Mouse (Mus musculus) right cerebral cortex, postnatal 25 days (tissue): Measurements from ENCODE around the gene Lmo2.
"Not testable (repeated sequence)": the region's sequence is repeated elsewhere in the genome, so short reads cannot be mapped to it uniquely, and the experiment has no call there.

Experiments
- DNase-seq: peaks from one replicate; pipeline ENCODE4 v3.0.0; 2022

Lmo2 gene

GRCm38 (mm10) chr2:103983146-103983545 is 25.4 kb downstream of the Lmo2 start:
- DNase-seq: no peak

GRCm38 (mm10) chr2:103987595-103987994 is 29.8 kb downstream of the Lmo2 start:
- not testable (repeated sequence) for DNase-seq

- DNase-seq: no peak
These were observed 31.9 kb downstream of the Lmo2 start for GRCm38 (mm10) chr2:103989724-103990123.

GRCm38 (mm10) chr2:103991303-103991702 is 33.5 kb downstream of the Lmo2 start:
- no peak for DNase-seq

- DNase-seq: no peak
These were observed 34.4 kb downstream of the Lmo2 start for GRCm38 (mm10) chr2:103992162-103992561.

GRCm38 (mm10) chr2:103992618-103993332 is 35.0 kb downstream of the Lmo2 start:
- DNase-seq: no peak

DNA sequence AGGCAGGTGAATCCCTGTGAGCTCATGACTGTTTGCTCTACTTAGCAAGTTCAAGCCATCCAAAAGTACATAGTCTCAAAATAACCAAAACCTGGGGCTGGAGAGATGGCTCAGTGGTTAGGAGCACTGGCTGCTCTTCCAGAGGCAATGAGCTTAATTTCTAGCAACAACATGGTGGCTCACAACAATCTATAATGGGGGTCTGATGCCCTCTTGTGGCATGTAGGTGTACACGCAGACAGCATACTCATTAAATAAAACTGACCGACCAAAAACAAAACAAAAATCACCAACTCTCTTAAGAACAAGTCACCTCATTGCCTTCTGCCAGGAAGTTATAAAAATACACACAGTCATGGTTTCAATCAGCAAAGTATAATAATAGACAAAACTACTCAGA is 43.3 kb downstream of the Lmo2 start:
- no peak for DNase-seq

- no peak for DNase-seq
These were observed 44.1 kb downstream of the Lmo2 start for GRCm38 (mm10) chr2:104001861-104002260.

DNA sequence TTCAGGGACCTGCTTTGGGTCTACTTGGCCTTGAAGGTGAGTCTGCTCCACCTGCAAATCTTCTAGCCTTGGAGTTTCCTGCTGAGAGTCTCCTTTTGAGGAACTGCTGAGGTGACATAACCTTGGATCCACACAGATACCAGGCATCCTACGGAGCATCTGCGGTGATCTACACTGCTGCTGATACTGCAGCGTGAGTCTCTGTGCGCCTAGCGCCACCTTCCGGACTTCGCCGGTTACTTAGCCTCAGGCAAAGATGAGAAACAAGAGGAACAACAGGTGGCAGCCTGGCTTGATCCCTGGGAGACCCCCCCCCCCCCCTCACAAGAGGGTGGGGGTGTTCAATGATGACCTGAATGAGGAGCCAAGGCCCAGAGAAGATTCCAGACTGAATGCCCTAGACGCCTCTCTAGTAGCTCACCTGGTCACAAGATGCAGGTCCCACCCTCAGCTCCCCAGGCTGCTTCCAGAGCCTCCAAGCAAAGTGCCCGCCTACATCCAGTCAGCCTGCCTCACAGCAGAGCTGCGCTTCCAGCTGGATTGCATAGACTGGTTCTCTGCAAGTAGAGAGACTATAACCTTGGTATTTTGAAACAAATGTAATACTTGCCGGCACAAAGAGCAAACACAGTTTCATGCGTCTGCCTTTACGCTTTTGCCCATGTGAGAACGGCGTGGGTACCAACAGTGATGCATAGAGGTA is 45.1 kb downstream of the Lmo2 start:
- DNase-seq: peak; percentile 63

GRCm38 (mm10) chr2:104007793-104008519 is 50.2 kb downstream of the Lmo2 start:
- DNase-seq: no peak

GRCm38 (mm10) chr2:104008853-104009252 is 51.1 kb downstream of the Lmo2 start:
- not testable (repeated sequence) for DNase-seq

DNA sequence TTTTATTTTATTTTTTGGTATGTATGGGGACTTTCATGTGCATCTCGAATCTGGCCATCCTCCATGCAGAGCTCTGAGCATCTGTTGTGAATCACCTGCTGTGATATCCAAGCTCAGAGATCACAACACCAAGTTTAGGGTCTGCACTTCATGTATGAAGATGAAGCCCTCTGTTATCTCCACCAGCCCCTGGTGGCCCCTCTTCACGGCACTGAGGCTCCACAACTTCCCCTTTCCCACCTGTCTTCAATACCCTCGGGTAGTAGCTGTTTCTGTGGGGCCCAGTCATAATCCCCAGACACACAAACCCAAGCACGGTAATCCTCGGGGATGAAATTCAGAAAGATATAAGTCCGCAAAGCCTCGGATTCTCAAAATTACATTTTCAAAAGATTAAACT is 65.3 kb downstream of the Lmo2 start:
- DNase-seq: no peak

- DNase-seq: no peak
These were observed 66.9 kb downstream of the Lmo2 start for GRCm38 (mm10) chr2:104024656-104025055.

DNA sequence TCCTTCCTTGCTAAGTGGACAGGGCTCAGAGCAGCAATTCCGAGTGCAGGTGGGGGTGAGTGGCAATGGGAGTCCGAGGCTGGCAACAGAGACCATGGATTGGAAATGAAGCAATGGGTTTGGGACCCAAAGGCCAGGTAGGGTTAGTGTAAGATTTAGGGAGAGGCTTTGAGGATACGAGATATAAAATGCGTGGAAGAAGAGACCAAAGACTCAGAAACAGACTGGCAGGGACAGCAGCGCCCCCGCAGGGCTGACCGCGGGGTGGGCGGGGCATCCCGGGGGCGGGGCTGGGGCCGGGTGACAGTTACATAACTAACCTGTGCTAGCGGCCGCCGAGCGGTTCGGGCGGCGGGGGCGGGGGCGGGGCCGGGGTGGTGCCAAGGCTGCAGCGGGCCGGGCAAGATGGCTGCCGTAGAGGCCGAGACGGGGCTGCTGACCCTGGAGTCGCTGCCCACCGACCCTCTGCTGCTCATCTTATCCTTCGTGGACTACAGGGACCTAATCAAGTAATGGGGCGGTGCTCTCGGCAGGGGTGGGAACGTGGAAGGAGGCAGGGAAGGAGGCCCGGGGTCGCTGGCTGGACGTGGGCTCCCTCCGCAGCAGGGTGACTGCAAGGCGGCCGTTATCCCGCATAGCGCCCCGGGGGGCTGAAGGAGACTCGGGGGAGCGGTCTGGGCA is 69.8 kb downstream of the Lmo2 start, which contains the start of gene Fbxo3:
Gene Fbxo3 (plus strand): TSS at position 264 of the 681 bp plus-strand sequence.
- peak; percentile 76 for DNase-seq

DNA sequence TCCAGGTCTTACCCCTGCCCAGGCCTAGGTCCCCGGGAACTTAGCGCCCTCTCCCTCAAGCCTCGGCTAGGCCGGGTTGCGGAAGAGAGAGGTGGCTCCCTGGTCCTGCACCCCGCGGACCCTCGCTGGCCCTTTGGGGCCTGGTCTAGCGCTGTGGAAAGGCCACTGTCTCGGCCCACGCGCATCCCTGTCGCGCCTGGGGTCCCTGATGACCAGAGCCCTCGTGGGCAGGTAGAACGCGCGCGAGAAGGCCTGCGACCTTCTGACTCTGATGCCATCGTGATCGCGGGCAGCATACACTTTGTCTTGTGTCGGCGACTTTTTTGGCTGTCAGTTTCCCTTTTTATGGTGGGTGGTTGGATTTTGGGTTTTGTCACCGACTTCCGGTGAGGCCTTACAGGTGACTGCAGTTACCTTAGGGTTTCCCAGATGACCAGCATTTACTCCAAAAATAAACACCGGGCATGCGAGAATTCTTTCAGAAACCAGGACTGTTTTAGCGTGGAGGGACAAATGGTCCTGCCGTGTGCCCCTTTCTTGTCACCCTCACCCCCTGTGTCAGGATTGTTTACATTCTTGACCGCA is 70.4 kb downstream of the Lmo2 start, which contains the start of gene 4931422A03Rik:
Gene 4931422A03Rik (minus strand): TSS at position 223 of the 585 bp plus-strand sequence.
- peak; percentile 32 for DNase-seq

DNA sequence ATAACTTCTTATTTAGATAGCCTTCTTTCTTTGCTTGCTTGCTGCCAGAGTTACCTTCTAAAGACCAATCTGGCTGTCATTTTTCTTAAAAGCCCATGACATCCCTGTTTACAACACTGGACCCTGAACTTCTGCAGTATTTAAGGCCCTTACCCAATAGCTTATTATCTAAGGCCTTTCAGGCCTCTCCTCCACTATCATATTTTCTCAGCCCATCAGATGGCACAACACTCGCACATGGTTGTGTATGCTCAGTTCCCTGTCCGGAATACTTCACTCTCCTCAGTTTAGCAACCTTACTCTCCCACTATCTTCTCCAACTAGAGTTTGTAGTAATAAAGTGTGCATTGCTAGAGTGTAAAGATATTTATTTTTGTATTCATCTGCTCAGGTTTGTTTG is 71.3 kb downstream of the Lmo2 start:
- DNase-seq: no peak

DNA sequence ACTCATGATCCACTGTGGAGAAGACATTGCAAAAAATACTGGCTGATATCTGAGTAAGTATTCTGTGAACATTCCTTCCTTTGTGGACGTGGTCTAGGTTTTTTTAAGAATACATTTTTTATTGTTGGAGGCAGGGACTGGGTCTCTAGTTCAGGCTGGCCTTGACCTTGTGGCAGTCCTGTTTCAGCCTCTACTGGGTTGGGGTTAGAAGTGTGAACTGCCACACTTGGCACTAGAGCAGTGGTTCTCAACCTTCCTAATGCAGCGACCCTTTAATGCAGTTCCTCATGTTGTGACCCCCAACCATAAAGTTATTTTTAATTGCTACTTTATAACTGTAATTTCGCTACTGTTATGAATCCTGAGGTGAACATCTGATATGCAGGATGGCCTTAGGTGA is 72.6 kb downstream of the Lmo2 start:
- DNase-seq: no peak
